Mouse (Mus musculus): Measurements from ENCODE around the gene Hist1h3b.

The Hist1h3b gene

DNA sequence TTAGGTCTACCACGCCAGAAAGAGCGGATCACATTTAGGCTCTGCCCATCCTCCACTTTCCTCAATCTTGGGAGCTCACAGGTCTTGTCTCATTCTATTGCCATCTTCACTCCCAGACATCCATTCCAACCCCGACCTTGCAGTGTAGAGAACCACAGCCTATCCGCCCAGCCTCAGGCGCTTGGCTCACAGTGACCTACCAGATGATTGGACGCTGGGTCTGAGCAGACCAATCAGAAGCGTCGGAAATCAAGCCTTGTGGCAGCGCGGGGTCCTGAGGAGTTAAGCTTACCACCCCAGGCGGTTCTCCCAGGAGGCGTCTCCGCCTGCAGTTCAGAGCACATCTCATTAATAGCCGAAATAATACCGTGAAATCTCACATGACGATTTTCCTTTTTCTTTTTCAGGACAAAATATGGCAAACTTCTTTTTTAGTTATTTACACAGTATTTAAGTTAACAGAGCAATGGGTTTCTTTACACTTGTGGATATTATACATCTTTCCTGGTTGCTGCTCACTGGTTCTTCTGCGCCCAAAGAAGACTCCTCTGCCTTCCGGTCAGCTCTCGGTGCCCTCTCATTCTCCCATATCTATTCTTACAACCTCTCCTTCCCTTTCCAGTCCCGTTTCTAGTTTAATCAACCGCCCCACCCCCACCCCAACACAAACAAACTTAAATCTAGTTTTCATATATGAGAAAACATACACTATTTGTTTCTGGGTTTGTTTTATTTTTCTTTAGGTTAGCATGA lies 20.7 kb downstream of the Hist1h3b start:
- DNase-seq (ENCODE audit: low read depth in 1 of 2, low spot score in 2 of 2) = no peak

DNA sequence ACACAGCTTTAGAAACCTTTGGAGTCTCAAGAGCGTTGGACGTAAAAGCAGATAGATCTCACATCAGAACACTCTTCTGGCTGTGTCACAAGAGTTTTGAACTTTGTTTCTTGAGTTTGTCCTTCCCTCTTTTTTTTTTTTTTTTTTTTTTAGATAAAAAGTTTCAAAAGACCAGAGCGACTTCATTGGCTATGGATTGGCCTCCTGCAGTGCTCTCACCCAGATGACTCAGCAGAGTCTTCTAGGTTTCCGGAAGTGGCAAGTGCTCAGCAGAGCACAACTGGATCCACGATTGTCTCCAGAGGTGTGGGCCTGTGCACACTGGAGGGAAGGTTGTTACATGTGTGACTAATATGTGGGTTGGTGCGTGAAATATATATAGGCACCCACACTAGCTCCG lies 26.3 kb downstream of the Hist1h3b start:
- no peak for DNase-seq (ENCODE audit: low read depth in 1 of 2, low spot score in 2 of 2)

DNA sequence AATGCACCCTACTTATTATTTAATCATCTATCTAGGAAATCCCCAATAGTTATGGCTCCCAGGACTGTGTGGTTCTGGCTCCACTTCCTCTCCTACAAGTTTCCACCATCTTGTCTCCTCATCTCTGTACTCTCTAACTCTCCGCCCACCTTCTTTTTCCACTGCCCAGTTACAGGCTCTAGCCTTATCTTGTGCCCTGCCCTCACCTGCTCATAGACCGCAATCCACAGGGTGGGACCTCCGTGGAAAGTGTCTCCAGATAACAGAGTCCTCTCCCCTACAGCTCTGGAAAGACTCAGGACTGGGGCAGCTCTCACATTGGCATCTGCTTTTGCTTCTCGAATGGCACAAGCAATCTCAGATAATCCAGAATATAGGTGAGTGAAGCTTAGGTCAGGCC lies 27.0 kb downstream of the Hist1h3b start:
- DNase-seq (ENCODE audit: low read depth in 1 of 2, low spot score in 2 of 2) = no peak

DNA sequence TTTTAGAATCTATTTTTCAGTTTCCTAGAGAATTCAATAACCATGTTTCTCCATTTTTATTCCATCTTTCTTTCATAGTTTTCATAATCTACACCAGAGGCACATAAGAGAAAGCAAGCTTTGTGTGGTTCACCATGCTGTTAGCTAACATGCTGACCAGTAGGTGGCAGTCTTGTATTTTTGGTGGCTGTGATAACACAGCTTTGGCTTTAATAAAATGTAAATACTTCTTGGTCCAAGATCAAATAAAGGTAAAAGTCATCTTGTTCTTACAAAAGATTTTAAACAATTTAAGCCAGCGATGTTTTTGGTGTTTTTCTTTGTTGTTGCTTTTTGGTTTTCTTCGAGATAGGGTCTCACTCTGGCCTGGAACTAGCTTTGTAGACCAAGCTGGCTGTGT lies 40.5 kb downstream of the Hist1h3b start:
- DNase-seq (ENCODE audit: low read depth in 1 of 2, low spot score in 2 of 2) = no peak

DNA sequence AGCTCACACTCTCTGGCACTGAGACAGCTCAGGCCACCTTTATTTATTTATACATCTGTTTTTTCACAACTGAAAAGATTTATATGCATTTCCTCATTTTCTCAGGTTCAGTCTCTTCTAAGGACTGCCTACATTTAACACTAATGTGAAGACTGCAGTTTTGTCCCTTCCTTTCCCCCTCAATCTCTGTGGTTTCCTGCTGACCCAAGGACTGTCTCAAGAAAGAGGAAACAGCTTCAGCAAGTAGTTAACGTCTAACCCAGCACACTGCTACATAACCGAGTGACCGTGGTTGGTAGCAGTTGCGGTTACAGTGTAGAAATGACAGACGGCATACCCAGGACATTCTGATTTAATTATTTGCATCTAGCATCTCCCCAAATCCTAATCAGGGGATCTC lies 47.3 kb downstream of the Hist1h3b start:
- peak; percentile 10 to 36 for DNase-seq (ENCODE audit: low read depth in 1 of 2, low spot score in 2 of 2)

Data from monocyte, adult 2 months (primary cell).